Mouse (Mus musculus): ENCODE data around the gene Snx11. TPM values are rescaled to one million over a fixed set of nuclear protein-coding genes. Genes with fewer than 3 reads are reported as not detected.

Gene Snx11
- 10 to 100 TPM; 33.5 to 41.6 TPM for total RNA-seq (2023)

DNA sequence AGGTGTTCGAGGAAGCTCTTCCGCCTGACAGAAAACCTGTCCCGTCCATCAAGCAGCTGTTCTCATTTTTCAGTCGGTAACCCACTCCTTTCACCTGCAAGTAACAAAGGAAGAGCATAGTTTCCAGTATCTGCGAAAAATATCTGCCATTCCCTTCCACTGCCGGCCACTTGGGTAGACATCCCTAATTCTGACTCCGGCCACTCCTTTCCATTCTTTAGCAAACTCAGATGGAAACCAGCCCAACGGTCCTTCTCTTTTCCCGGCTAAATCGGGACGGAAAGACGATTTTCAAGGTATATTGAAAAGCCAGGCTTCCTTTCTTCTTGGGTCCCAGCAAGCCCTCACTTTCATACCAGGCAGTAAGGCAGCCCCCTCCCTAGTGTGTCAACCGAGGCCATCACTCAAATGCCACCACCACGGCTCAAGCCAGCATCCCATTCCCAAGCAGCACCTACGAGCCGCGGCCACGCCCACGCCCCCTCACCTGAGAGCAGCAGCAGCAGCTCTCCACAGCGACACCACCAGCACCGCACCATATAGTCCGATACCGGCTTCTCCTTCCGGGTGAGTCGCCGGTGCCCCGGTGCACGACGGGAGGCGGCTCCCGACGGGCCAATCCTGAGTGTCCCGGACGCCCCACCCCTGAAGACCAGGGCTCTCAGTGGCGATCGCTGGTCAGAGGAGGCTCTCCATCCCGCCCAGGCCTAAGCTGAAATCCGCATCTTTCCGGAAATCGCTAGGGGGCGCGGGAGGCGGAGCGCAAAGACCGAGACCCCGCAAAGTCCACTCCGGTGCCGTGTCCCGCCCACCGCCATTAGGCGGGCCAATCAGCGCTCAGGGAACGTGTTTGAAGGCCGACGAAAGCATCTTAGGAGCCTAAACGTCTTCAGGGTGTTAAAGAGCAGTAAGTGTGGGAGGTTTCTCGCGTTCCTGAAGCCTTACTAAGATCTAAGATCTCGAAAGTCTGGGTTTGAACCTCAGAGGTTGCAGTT lies at the start of gene Snx11:
Snx11 (minus strand) TSS at position 592 of the 995 bp plus-strand sequence.

GRCm38 (mm10) chr11:96788871-96789795 lies 11.8 kb upstream of the Snx11 start, which contains the start of gene Cbx1:
Cbx1 (plus strand) TSS chr11:96789127.

Other genes with a start within 250 kb of the Snx11 start
- 10 to 100 TPM; 49.8 to 64.5 TPM for gene Cbx1, start 11.6 kb upstream of the Snx11 start, total RNA-seq (2023)
- gene Nfe2l1, start 52.4 kb upstream of the Snx11 start, total RNA-seq (2023): 10 to 100 TPM; 50.3 to 56.3 TPM
- gene Copz2, start 72.3 kb upstream of the Snx11 start, total RNA-seq (2023): not detected
- 10 to 100 TPM; 56.6 to 59.2 TPM for gene Cdk5rap3, start 138.9 kb upstream of the Snx11 start, total RNA-seq (2023)
- gene Prr15l, start 150.5 kb upstream of the Snx11 start, total RNA-seq (2023): not detected
- 10 to 100 TPM; 17.9 to 23.9 TPM for gene Pnpo, start 166.4 kb upstream of the Snx11 start, total RNA-seq (2023)
- 10 to 100 TPM; 47.1 to 50.9 TPM for gene Sp2, start 205.4 kb upstream of the Snx11 start, total RNA-seq (2023)
- 1 to 10 TPM; 3.9 TPM for gene Sp6, start 235.8 kb upstream of the Snx11 start, total RNA-seq (2023)